Mouse (Mus musculus): ENCODE results near the gene Bcas3. TPM values are rescaled to one million over a fixed set of nuclear protein-coding genes. Genes with fewer than 3 reads are reported as not detected.

The Bcas3 gene
- total and polyA plus RNA-seq, 3 experiments: 20.1 to 61.0 (median 41.3) TPM

DNA sequence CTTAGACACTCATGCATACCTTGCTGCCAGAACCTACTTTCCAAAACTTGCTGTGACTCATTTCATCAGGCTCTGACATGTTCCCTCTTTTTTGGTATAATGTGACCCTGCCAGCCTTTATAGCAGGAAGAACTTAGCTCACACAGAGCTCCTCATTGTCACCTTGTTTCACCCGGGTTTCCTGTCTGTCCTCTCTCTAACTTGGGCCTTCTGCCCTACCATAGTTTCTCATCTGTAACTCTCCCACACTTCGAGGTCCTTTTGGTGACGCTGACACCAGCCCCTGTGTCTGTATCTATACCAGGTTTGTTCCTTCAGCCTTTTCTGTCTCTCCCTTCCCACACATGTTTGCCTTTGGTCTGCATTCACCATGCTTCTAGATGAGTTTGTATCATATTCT lies 295.9 kb downstream of the Bcas3 start:
- H3K4me1 ChIP-seq (ENCODE audit: insufficient read depth, low read depth, low read length): peaks cover 9% of the 10 kb centered on the region
- H3K36me3 ChIP-seq (replicated peaks): no peaks in the 10 kb centered on the region
- no peak overlapping the region for H3K4me3 ChIP-seq (ENCODE audit: low read depth, low read length)
- H3K27me3 ChIP-seq (ENCODE audit: insufficient read depth, low read length): no peaks in the 10 kb centered on the region; the same call in 1 of the 2 replicates
- TF ChIP-seq CTCF (IDR thresholded peaks at IDR 0.05; ENCODE audit: low read depth, low read length): no peak
- TF ChIP-seq POLR2AphosphoS5 (IDR thresholded peaks at IDR 0.05; ENCODE audit: insufficient replicate concordance, low read depth, low read length): no peak
- no peak for TF ChIP-seq TAL1 (conservative IDR thresholded peaks at IDR 0.05; ENCODE audit: low read depth, low read length)
- TF ChIP-seq GATA1 (IDR thresholded peaks at IDR 0.05; ENCODE audit: borderline replicate concordance, low read length): no peak
- no peak for TF ChIP-seq GATA2 (IDR thresholded peaks at IDR 0.05; ENCODE audit: borderline replicate concordance, low read depth, low read length)
- DNase-seq (ENCODE audit: low spot score): no peak
- ATAC-seq (ENCODE audit: extremely low read depth, insufficient number of reproducible peaks, low FRiP score, poor library complexity, severe bottlenecking): no peak
- H3K9me3 ChIP-seq (replicated peaks): no peaks in the 10 kb centered on the region

DNA sequence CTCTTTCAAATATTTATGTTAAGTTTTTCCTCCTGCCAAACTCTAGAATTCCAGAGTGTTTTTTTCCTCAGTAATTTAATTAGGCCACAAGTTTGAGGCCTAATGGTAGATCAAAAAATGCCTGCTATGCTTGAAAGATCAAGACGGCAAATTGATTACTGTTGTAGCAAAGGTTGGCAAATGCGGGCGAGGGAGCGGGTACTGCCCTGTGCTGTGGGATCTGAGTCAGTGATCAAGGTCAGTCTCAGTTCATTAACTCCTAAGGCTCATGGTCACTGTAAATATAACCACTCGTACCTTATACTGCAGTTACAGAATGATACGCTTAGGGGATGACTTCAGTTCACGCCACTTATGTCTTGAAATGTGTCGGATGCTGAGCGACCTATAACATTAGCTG lies 296.4 kb downstream of the Bcas3 start:
- no peaks in the 10 kb centered on the region for H3K36me3 ChIP-seq (replicated peaks)
- DNase-seq (ENCODE audit: low spot score) (no peak), ATAC-seq (ENCODE audit: extremely low read depth, insufficient number of reproducible peaks, low FRiP score, poor library complexity, severe bottlenecking) (no peak)
- H3K27me3 ChIP-seq (ENCODE audit: insufficient read depth, low read length): no peaks in the 10 kb centered on the region; the same call in 1 of the 2 replicates
- TF ChIP-seq GATA2 (IDR thresholded peaks at IDR 0.05; ENCODE audit: borderline replicate concordance, low read depth, low read length): no peak
- no peak for TF ChIP-seq CTCF (IDR thresholded peaks at IDR 0.05; ENCODE audit: low read depth, low read length)
- TF ChIP-seq GATA1 (IDR thresholded peaks at IDR 0.05; ENCODE audit: borderline replicate concordance, low read length): no peak
- TF ChIP-seq TAL1 (conservative IDR thresholded peaks at IDR 0.05; ENCODE audit: low read depth, low read length): no peak
- TF ChIP-seq POLR2AphosphoS5 (IDR thresholded peaks at IDR 0.05; ENCODE audit: insufficient replicate concordance, low read depth, low read length): no peak
- H3K9me3 ChIP-seq (replicated peaks): no peaks in the 10 kb centered on the region
- peaks cover 4% of the 10 kb centered on the region for H3K4me1 ChIP-seq (ENCODE audit: insufficient read depth, low read depth, low read length)
- no peak overlapping the region for H3K4me3 ChIP-seq (ENCODE audit: low read depth, low read length)

DNA sequence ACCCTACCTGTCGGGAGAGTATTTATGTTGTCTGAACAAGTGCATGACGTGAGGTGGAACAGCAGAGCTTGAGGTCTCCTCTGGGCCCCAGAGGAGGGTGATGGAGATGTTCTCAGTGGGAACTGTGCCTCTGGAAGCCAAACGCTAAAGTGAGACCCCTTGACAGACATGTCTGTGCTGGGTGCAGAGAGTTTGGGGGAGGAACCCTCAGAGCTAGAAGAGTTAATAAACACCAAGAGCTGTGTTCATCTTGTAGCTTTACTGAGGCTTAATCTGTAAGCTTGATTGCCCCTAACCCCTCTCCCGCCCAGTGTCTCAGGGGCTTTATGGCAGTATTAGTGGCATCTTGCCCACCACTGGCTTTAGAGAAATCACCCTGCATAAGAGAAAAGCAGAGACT lies 304.5 kb downstream of the Bcas3 start:
- Histone ChIP-seq H3K4me3 (ENCODE audit: low read depth, low read length) (no peak overlapping the region), H3K36me3 (replicated peaks) (no peaks in the 10 kb centered on the region), H3K9me3 (replicated peaks) (no peaks in the 10 kb centered on the region), H3K4me1 (ENCODE audit: insufficient read depth, low read depth, low read length) (no peaks in the 10 kb centered on the region), H3K27me3 (ENCODE audit: insufficient read depth, low read length) (peaks cover 13% of the 10 kb centered on the region)
- ATAC-seq (ENCODE audit: extremely low read depth, insufficient number of reproducible peaks, low FRiP score, poor library complexity, severe bottlenecking) (no peak), DNase-seq (ENCODE audit: low spot score) (no peak)
- no peak for TF ChIP-seq POLR2AphosphoS5 (IDR thresholded peaks at IDR 0.05; ENCODE audit: insufficient replicate concordance, low read depth, low read length)
- TF ChIP-seq GATA2 (IDR thresholded peaks at IDR 0.05; ENCODE audit: borderline replicate concordance, low read depth, low read length): no peak
- TF ChIP-seq GATA1 (IDR thresholded peaks at IDR 0.05; ENCODE audit: borderline replicate concordance, low read length): no peak
- TF ChIP-seq TAL1 (conservative IDR thresholded peaks at IDR 0.05; ENCODE audit: low read depth, low read length): no peak

DNA sequence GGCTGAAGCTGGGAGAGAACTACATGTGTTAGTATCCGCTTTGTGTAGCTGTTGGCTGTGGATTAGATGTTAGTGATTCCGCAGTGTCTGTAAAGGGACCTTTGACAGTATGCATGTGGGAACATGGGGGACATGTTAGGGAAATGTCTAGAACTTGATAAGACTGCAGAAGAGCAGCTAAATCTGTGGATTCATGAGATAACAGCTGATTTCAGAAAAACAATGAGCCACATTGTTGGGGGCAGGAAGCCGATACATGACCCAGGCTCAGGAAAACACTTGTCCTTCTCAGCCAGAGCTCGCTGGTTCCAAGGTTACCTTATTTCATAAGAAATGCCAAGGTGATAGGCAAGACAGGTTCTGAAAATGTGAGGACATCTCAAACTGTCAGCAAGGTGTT lies 307.3 kb downstream of the Bcas3 start:
- ATAC-seq (ENCODE audit: extremely low read depth, insufficient number of reproducible peaks, low FRiP score, poor library complexity, severe bottlenecking): no peak
- no peak for TF ChIP-seq GATA2 (IDR thresholded peaks at IDR 0.05; ENCODE audit: borderline replicate concordance, low read depth, low read length)
- no peak for TF ChIP-seq CTCF (IDR thresholded peaks at IDR 0.05; ENCODE audit: low read depth, low read length)
- no peak for TF ChIP-seq TAL1 (conservative IDR thresholded peaks at IDR 0.05; ENCODE audit: low read depth, low read length)
- TF ChIP-seq POLR2AphosphoS5 (IDR thresholded peaks at IDR 0.05; ENCODE audit: insufficient replicate concordance, low read depth, low read length): no peak
- no peak for TF ChIP-seq GATA1 (IDR thresholded peaks at IDR 0.05; ENCODE audit: borderline replicate concordance, low read length)
- DNase-seq (ENCODE audit: low spot score): no peak
- peaks cover 13% of the 10 kb centered on the region for H3K27me3 ChIP-seq (ENCODE audit: insufficient read depth, low read length)
- no peaks in the 10 kb centered on the region for H3K9me3 ChIP-seq (replicated peaks)
- H3K4me3 ChIP-seq (ENCODE audit: low read depth, low read length): no peak overlapping the region
- H3K36me3 ChIP-seq (replicated peaks): no peaks in the 10 kb centered on the region
- no peaks in the 10 kb centered on the region for H3K4me1 ChIP-seq (ENCODE audit: insufficient read depth, low read depth, low read length)

DNA sequence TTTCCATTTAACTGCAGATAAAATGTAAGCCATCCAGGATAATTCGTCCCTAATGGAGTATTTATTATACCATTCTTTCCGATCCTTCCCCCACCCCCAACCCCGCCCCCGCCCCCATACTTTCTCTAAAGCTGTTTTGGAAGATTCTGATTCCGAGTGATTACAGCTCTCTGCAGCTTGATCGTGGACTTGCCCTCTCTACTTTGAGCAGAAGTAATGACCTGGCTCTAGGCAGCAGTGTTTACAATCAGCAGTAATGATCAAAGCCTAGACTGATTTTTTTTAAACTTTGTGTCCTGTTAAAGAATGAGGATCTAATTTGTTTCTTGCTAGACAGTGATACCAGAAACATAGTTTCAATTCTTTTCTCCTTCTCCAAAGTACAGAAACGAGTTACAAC lies 314.2 kb downstream of the Bcas3 start:
- Histone ChIP-seq H3K9me3 (replicated peaks) (no peaks in the 10 kb centered on the region), H3K27me3 (ENCODE audit: insufficient read depth, low read length) (peaks cover 10% of the 10 kb centered on the region; the same call in 1 of the 2 replicates), H3K4me3 (ENCODE audit: low read depth, low read length) (no peak overlapping the region), H3K4me1 (ENCODE audit: insufficient read depth, low read depth, low read length) (0 out of 2 replicates have a peak, but pooled peaks cover 2% of the 10 kb centered on the region), H3K36me3 (replicated peaks) (no peaks in the 10 kb centered on the region)
- ATAC-seq (ENCODE audit: extremely low read depth, insufficient number of reproducible peaks, low FRiP score, poor library complexity, severe bottlenecking): no peak
- DNase-seq (ENCODE audit: low spot score): no peak
- TF ChIP-seq TAL1 (conservative IDR thresholded peaks at IDR 0.05; ENCODE audit: low read depth, low read length) (no peak), GATA1 (IDR thresholded peaks at IDR 0.05; ENCODE audit: borderline replicate concordance, low read length) (no peak), POLR2AphosphoS5 (IDR thresholded peaks at IDR 0.05; ENCODE audit: insufficient replicate concordance, low read depth, low read length) (no peak), CTCF (IDR thresholded peaks at IDR 0.05; ENCODE audit: low read depth, low read length) (no peak), GATA2 (IDR thresholded peaks at IDR 0.05; ENCODE audit: borderline replicate concordance, low read depth, low read length) (no peak)

- peaks cover 11% of the 10 kb centered on the region for H3K27me3 ChIP-seq (ENCODE audit: insufficient read depth, low read length)
- no peak overlapping the region for H3K4me3 ChIP-seq (ENCODE audit: low read depth, low read length)
- DNase-seq (ENCODE audit: low spot score) (no peak), ATAC-seq (ENCODE audit: extremely low read depth, insufficient number of reproducible peaks, low FRiP score, poor library complexity, severe bottlenecking) (no peak)
- H3K9me3 ChIP-seq (replicated peaks): no peaks in the 10 kb centered on the region
- 0 out of 2 replicates have a peak, but pooled peaks cover 2% of the 10 kb centered on the region for H3K4me1 ChIP-seq (ENCODE audit: insufficient read depth, low read depth, low read length)
- H3K36me3 ChIP-seq (replicated peaks): no peaks in the 10 kb centered on the region
- no peak for TF ChIP-seq POLR2AphosphoS5 (IDR thresholded peaks at IDR 0.05; ENCODE audit: insufficient replicate concordance, low read depth, low read length)
- no peak for TF ChIP-seq CTCF (IDR thresholded peaks at IDR 0.05; ENCODE audit: low read depth, low read length)
- TF ChIP-seq TAL1 (conservative IDR thresholded peaks at IDR 0.05; ENCODE audit: low read depth, low read length): no peak
Measured at GRCm38 (mm10) chr11:85667741-85668140, 314.8 kb downstream of the Bcas3 start.

Measured in G1E (cell line).